Mouse (Mus musculus) myocyte (in vitro differentiated cells): ENCODE results near the gene Jade2. TPM values are rescaled to one million over a fixed set of nuclear protein-coding genes. Genes with fewer than 3 reads are reported as not detected.

Experiments used
- H3K27me3 ChIP-seq: one replicate; pipeline ENCODE4 v1.6.1; 2011; ENCODE audit not compliant: control insufficient read depth, insufficient read depth, insufficient read length
- H3K36me3 ChIP-seq: one replicate; pipeline ENCODE4 v1.6.1; 2011; ENCODE audit not compliant: control insufficient read depth, insufficient read depth
- H3K4me2 ChIP-seq: one replicate; pipeline ENCODE4 v1.6.1; 2011; ENCODE audit warnings: low read depth, control low read depth
- H3K4me3 ChIP-seq: one replicate; pipeline ENCODE4 v1.5.1; 2011; ENCODE audit warnings: mild to moderate bottlenecking, control low read depth, moderate library complexity
- H3K79me2 ChIP-seq: one replicate; pipeline ENCODE4 v1.6.1; 2011; ENCODE audit not compliant: control insufficient read depth, insufficient read depth
- H3ac ChIP-seq: one replicate; pipeline ENCODE4 v1.6.1; 2011; ENCODE audit not compliant: control insufficient read depth, insufficient read length
- CEBPB ChIP-seq: IDR thresholded peaks from 2 replicates; pipeline ENCODE4 v1.6.1; 2011; ENCODE audit warnings: mild to moderate bottlenecking, moderate library complexity; ENCODE audit not compliant: poor library complexity, insufficient read depth, severe bottlenecking
- E2F4 ChIP-seq: IDR thresholded peaks from one replicate; pipeline ENCODE4 v1.6.1; 2011; ENCODE audit warnings: mild to moderate bottlenecking, control low read depth, moderate library complexity; ENCODE audit not compliant: insufficient read depth
- MAX ChIP-seq: IDR thresholded peaks from one replicate; pipeline ENCODE4 v1.6.1; 2011; ENCODE audit warnings: low read depth, mild to moderate bottlenecking, control low read depth
- MYOD1 ChIP-seq, 3 experiments: IDR thresholded peaks; one replicate each; pipeline ENCODE4 v1.6.1; 2011; ENCODE audit warnings: control low read depth in 2 of 3, low read depth in 2 of 3, mild to moderate bottlenecking in 2 of 3, moderate library complexity in 1 of 3; ENCODE audit not compliant: insufficient read length in 2 of 3, control insufficient read depth in 1 of 3
- MYOG ChIP-seq, 3 experiments: IDR thresholded peaks; one replicate each; pipeline ENCODE4 v1.6.1; 2011; ENCODE audit warnings: control low read depth in 2 of 3, low read depth in 2 of 3, mild to moderate bottlenecking in 2 of 3; ENCODE audit not compliant: insufficient read length in 2 of 3, control insufficient read depth in 1 of 3, insufficient read depth in 1 of 3
- POLR2A ChIP-seq: IDR thresholded peaks from one replicate; pipeline ENCODE4 v1.6.1; 2011; ENCODE audit warnings: low read depth, mild to moderate bottlenecking, control low read depth, moderate library complexity; ENCODE audit not compliant: insufficient read length
- POLR2AphosphoS2 ChIP-seq: IDR thresholded peaks from one replicate; pipeline ENCODE4 v1.6.1; 2011; ENCODE audit warnings: low read depth, control low read depth; ENCODE audit not compliant: insufficient read length
- REST ChIP-seq: IDR thresholded peaks from one replicate; pipeline ENCODE4 v1.6.1; 2011; ENCODE audit warnings: mild to moderate bottlenecking, control low read depth, moderate library complexity; ENCODE audit not compliant: insufficient read depth, insufficient read length
- SRF ChIP-seq: IDR thresholded peaks from one replicate; pipeline ENCODE4 v1.6.1; 2011; ENCODE audit warnings: low read depth; ENCODE audit not compliant: control insufficient read depth, insufficient read length
- TCF12 ChIP-seq: IDR thresholded peaks from one replicate; pipeline ENCODE4 v1.6.1; 2011; ENCODE audit warnings: mild to moderate bottlenecking, control low read depth; ENCODE audit not compliant: poor library complexity, insufficient read depth, severe bottlenecking
- TCF3 ChIP-seq: IDR thresholded peaks from one replicate; pipeline ENCODE4 v1.6.1; 2011; ENCODE audit warnings: low read depth, control low read depth; ENCODE audit not compliant: insufficient read length
- USF1 ChIP-seq: IDR thresholded peaks from one replicate; pipeline ENCODE4 v1.6.1; 2011; ENCODE audit warnings: low read depth, mild to moderate bottlenecking, control low read depth, moderate library complexity
- polyA plus RNA-seq: library from polyadenylated mRNA; unstranded; fragments of >200 nt; fragmentation: generic; extraction: Trizol; gene quantifications from one replicate; pipeline ENCODE4 v1.2.1, GENCODE M21; 2012; ENCODE audit warnings: missing spikeins

Gene Jade2
- polyA plus RNA-seq, 1 experiment: 2.6 TPM

DNA sequence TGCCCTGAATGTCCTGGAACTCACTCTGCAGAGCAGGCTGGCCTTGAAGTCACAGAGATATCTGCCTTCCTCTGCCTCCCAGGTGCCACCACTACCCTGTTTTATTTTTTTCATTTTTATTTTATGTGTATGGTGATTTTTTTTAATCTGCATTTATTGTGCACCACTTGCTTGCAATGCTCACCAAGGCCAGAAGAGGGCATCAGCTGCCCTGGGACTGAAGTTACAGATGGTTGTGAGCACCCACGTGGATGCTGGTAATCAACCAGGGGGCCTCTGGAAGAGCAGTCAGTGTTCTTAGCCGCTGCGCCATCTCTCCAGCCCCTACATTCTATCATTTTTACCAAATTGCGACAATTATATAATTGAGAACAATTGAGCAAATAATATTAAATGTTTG lies 46.2 kb downstream of the Jade2 start:
- Histone ChIP-seq H3K36me3 (no peaks in the 10 kb centered on the region), H3K4me3 (no peak overlapping the region), H3K4me2 (no peak overlapping the region), H3ac (no peak overlapping the region), H3K79me2 (no peaks in the 10 kb centered on the region), H3K27me3 (no peaks in the 10 kb centered on the region)
- no peak for TF ChIP-seq MAX
- TF ChIP-seq REST: no peak
- no peak for TF ChIP-seq TCF12
- no peak for TF ChIP-seq POLR2AphosphoS2
- no peak for TF ChIP-seq SRF
- no peak for TF ChIP-seq MYOG (IDR thresholded peaks at IDR 0.05; ENCODE audit: control insufficient read depth in 1 of 3, insufficient read depth in 1 of 3, insufficient read length in 2 of 3, low read depth in 2 of 3)
- no peak for TF ChIP-seq E2F4
- no peak for TF ChIP-seq TCF3

DNA sequence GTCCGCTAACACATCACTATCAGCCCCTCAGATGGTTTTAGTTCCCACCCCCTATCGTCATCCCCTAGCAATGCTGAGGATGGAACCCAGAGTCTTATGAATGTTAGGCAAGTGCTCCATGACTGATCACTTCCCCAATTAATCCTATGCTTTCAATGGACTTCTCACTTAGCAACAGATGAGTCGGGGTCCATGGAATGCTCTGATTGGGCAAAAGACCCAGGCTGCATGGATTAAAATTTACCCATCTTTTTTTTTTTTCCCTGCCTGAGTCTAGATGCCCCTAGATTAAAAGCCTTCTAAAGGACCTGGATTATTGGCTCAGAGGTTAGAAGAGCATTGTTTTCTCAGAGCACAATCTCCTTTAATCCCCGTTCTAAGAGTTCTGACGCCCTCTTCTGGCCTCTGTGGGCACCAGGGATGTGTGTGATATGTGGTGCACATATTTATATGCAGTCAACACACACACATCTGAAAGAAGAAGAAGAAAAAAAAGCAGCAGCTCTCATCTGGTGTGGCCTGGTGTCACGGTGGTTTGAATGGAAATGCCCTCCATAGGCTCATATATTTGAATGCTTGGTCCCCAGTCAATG lies 47.7 kb downstream of the Jade2 start:
- Histone ChIP-seq H3K27me3 (no peaks in the 10 kb centered on the region), H3K4me3 (no peak overlapping the region), H3ac (no peak overlapping the region), H3K4me2 (no peak overlapping the region), H3K79me2 (no peaks in the 10 kb centered on the region), H3K36me3 (no peaks in the 10 kb centered on the region)
- no peak for TF ChIP-seq USF1
- no peak for TF ChIP-seq MAX

DNA sequence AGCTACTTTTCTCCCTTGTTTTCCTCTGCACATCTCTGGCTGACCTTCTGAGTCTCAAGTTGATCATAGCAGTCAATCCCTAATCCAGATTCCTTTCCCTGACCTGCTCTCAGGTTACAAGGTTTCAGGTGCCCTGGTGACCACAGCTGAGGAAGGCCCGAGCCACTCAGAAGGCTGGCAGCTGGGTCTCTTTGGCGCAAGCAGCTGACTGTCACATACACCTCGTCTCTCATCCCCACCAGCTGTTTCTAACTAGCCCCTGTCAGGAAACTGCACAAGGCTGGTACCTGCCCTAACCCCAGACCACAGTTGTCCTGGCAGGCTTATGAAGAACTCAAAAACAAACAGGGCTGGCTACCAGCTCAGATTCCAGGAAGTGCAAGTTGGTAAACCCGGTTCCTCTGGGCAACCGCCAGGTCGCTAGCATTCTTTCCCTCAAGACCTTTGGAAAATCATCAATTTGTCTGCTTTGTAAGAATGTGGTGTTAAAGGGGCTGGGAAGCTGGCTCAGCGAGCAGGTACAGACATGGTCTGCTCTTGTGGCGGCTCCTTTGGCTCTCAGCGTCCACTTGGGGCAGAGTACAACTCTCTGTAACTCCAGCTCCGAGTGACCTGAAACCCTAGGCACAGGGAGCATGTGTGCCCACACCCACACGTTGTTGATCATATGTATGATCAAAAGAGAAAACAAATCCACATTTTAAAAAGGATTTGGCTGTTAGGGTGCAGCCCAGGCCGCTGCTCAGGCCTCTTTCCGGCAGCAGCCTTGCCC lies 50.2 kb downstream of the Jade2 start:
- Histone ChIP-seq H3K4me2 (no peak overlapping the region), H3K4me3 (no peak overlapping the region), H3ac (no peak overlapping the region), H3K36me3 (no peaks in the 10 kb centered on the region), H3K79me2 (no peaks in the 10 kb centered on the region), H3K27me3 (no peaks in the 10 kb centered on the region)
- no peak for TF ChIP-seq CEBPB
- peak; percentile 24 for TF ChIP-seq TCF3
- TF ChIP-seq POLR2AphosphoS2: no peak
- no peak for TF ChIP-seq SRF
- TF ChIP-seq REST: no peak
- no peak for TF ChIP-seq E2F4
- peak; percentile 30 for TF ChIP-seq TCF12
- TF ChIP-seq POLR2A: no peak
- no peak for TF ChIP-seq USF1
- peak in 2 of 3 experiments; percentile 66 to 67 for TF ChIP-seq MYOD1 (IDR thresholded peaks at IDR 0.05; ENCODE audit: control insufficient read depth in 1 of 3, insufficient read length in 2 of 3, low read depth in 2 of 3)
- TF ChIP-seq MYOG (IDR thresholded peaks at IDR 0.05; ENCODE audit: control insufficient read depth in 1 of 3, insufficient read depth in 1 of 3, insufficient read length in 2 of 3, low read depth in 2 of 3): peak; percentile 22 to 85 (median 51)
- no peak for TF ChIP-seq MAX

DNA sequence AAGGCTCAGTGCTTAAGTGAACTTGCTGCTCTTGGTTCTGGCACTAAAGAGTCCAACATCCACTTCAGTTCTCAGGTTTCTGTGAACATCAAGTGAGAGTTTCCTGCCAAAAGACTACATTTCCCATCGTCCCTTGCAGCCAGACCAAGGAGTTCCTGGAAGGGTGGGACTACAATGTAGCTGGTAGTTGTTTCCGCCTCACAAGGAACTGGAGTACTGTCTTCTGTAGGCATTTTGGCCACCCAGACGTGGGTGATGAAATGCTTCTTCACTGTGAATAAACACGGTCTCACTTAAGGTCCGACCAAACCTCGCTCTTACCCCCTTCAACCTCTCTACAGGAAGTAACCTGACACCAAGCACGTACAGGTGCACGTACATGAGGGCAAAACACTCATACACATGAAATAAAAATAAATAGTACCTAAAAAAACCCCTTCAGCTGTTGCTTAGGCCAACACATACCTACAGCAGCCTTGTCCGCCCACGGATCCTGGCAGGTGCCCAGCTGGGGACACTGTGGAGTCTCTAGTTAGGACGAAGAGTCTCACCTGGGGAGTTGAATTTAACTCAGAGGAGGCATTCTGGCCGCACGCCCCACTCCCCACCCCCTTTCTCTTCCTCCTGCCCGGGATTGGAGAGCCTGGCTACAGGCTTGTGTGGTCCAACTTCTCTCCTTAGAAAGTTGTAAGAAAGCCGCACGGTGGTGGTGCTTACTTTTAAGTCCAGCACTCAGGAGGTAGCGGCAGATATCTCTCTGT lies 52.1 kb downstream of the Jade2 start:
- Histone ChIP-seq H3K4me3 (peak overlapping the region; percentile 7), H3K36me3 (no peaks in the 10 kb centered on the region), H3ac (no peak overlapping the region), H3K27me3 (no peaks in the 10 kb centered on the region), H3K79me2 (no peaks in the 10 kb centered on the region), H3K4me2 (peak overlapping the region; percentile 96)
- no peak for TF ChIP-seq TCF12
- TF ChIP-seq POLR2A: peak; percentile 38

DNA sequence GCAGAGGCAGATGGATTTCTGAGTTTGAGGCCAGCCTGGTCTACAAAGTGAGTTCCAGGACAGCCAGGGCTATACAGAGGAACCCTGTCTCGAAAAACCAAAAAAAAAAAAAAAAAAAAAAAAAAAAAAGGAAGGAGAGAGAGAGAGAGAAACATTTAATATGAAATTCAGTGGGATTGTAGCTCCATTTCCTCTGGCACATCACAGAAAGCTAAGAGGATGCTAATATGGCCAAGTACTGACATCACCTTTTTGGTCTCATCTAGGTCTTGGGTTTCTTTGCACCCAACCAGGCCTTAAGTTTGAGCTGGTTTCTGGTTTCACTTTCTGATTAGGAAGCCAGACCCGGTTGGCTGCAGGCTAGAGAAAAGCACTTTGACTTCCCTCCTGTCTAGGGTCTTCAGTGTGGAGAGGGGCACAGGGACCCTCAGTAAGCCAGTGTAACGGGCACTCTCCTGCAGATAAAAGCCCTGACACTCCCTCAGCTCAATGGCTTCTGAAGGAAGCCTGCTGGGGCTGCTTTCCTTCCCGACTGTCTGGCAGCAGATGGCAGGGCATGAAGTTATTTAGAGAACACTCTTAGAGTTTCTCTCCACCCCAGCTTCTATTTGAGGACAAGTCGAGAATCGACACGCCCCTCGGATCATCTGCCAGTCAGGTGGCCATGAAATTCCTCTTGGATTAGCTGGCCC lies 56.7 kb downstream of the Jade2 start:
- TF ChIP-seq E2F4 (no peak), CEBPB (no peak), TCF12 (no peak), USF1 (no peak), MAX (no peak), TCF3 (no peak), MYOD1 (IDR thresholded peaks at IDR 0.05; ENCODE audit: control insufficient read depth in 1 of 3, insufficient read length in 2 of 3, low read depth in 2 of 3) (no peak), POLR2AphosphoS2 (no peak), REST (no peak), MYOG (IDR thresholded peaks at IDR 0.05; ENCODE audit: control insufficient read depth in 1 of 3, insufficient read depth in 1 of 3, insufficient read length in 2 of 3, low read depth in 2 of 3) (no peak), SRF (no peak), POLR2A (no peak)
- Histone ChIP-seq H3K4me2 (peak overlapping the region; percentile 65), H3ac (no peak overlapping the region), H3K36me3 (no peaks in the 10 kb centered on the region), H3K4me3 (no peak overlapping the region), H3K27me3 (no peaks in the 10 kb centered on the region), H3K79me2 (no peaks in the 10 kb centered on the region)
